Mouse (Mus musculus) myocyte (in vitro differentiated cells): Measurements from ENCODE around the gene Ern1. TPM values are rescaled to one million over a fixed set of nuclear protein-coding genes. Genes with fewer than 3 reads are reported as not detected.
A peak's percentile ranks its signal among the peaks of the same experiment; 100 is the strongest.

Source experiments
- H3K27me3 ChIP-seq: one replicate; pipeline ENCODE4 v1.6.1; 2011; ENCODE audit not compliant: control insufficient read depth, insufficient read depth, insufficient read length
- H3K36me3 ChIP-seq: one replicate; pipeline ENCODE4 v1.6.1; 2011; ENCODE audit not compliant: control insufficient read depth, insufficient read depth
- H3K4me2 ChIP-seq: one replicate; pipeline ENCODE4 v1.6.1; 2011; ENCODE audit warnings: low read depth, control low read depth
- H3K4me3 ChIP-seq: one replicate; pipeline ENCODE4 v1.5.1; 2011; ENCODE audit warnings: mild to moderate bottlenecking, control low read depth, moderate library complexity
- H3K79me2 ChIP-seq: one replicate; pipeline ENCODE4 v1.6.1; 2011; ENCODE audit not compliant: control insufficient read depth, insufficient read depth
- H3ac ChIP-seq: one replicate; pipeline ENCODE4 v1.6.1; 2011; ENCODE audit not compliant: control insufficient read depth, insufficient read length
- CEBPB ChIP-seq: IDR thresholded peaks from 2 replicates; pipeline ENCODE4 v1.6.1; 2011; ENCODE audit warnings: mild to moderate bottlenecking, moderate library complexity; ENCODE audit not compliant: poor library complexity, insufficient read depth, severe bottlenecking
- E2F4 ChIP-seq: IDR thresholded peaks from one replicate; pipeline ENCODE4 v1.6.1; 2011; ENCODE audit warnings: mild to moderate bottlenecking, control low read depth, moderate library complexity; ENCODE audit not compliant: insufficient read depth
- MAX ChIP-seq: IDR thresholded peaks from one replicate; pipeline ENCODE4 v1.6.1; 2011; ENCODE audit warnings: low read depth, mild to moderate bottlenecking, control low read depth
- MYOD1 ChIP-seq, 3 experiments: IDR thresholded peaks; one replicate each; pipeline ENCODE4 v1.6.1; 2011; ENCODE audit warnings: control low read depth in 2 of 3, low read depth in 2 of 3, mild to moderate bottlenecking in 2 of 3, moderate library complexity in 1 of 3; ENCODE audit not compliant: insufficient read length in 2 of 3, control insufficient read depth in 1 of 3
- MYOG ChIP-seq, 3 experiments: IDR thresholded peaks; one replicate each; pipeline ENCODE4 v1.6.1; 2011; ENCODE audit warnings: control low read depth in 2 of 3, low read depth in 2 of 3, mild to moderate bottlenecking in 2 of 3; ENCODE audit not compliant: insufficient read length in 2 of 3, control insufficient read depth in 1 of 3, insufficient read depth in 1 of 3
- POLR2A ChIP-seq: IDR thresholded peaks from one replicate; pipeline ENCODE4 v1.6.1; 2011; ENCODE audit warnings: low read depth, mild to moderate bottlenecking, control low read depth, moderate library complexity; ENCODE audit not compliant: insufficient read length
- POLR2AphosphoS2 ChIP-seq: IDR thresholded peaks from one replicate; pipeline ENCODE4 v1.6.1; 2011; ENCODE audit warnings: low read depth, control low read depth; ENCODE audit not compliant: insufficient read length
- REST ChIP-seq: IDR thresholded peaks from one replicate; pipeline ENCODE4 v1.6.1; 2011; ENCODE audit warnings: mild to moderate bottlenecking, control low read depth, moderate library complexity; ENCODE audit not compliant: insufficient read depth, insufficient read length
- SRF ChIP-seq: IDR thresholded peaks from one replicate; pipeline ENCODE4 v1.6.1; 2011; ENCODE audit warnings: low read depth; ENCODE audit not compliant: control insufficient read depth, insufficient read length
- TCF12 ChIP-seq: IDR thresholded peaks from one replicate; pipeline ENCODE4 v1.6.1; 2011; ENCODE audit warnings: mild to moderate bottlenecking, control low read depth; ENCODE audit not compliant: poor library complexity, insufficient read depth, severe bottlenecking
- TCF3 ChIP-seq: IDR thresholded peaks from one replicate; pipeline ENCODE4 v1.6.1; 2011; ENCODE audit warnings: low read depth, control low read depth; ENCODE audit not compliant: insufficient read length
- USF1 ChIP-seq: IDR thresholded peaks from one replicate; pipeline ENCODE4 v1.6.1; 2011; ENCODE audit warnings: low read depth, mild to moderate bottlenecking, control low read depth, moderate library complexity
- polyA plus RNA-seq: library from polyadenylated mRNA; unstranded; fragments of >200 nt; fragmentation: generic; extraction: Trizol; gene quantifications from one replicate; pipeline ENCODE4 v1.2.1, GENCODE M21; 2012; ENCODE audit warnings: missing spikeins

Ern1 gene
- 20.4 TPM for polyA plus RNA-seq

GRCm38 (mm10) chr11:106487733-106488115 is at the start of gene Ern1:
TSS of gene Ern1 (minus strand) at chr11:106487852.
- H3K27me3 ChIP-seq, result no peaks in the 10 kb centered on the region
- TF ChIP-seq TCF3, result no peak
- TF ChIP-seq REST, result peak; percentile 34
- peak; percentile 98 for TF ChIP-seq POLR2AphosphoS2
- no peak for TF ChIP-seq E2F4
- peak; percentile 74 for TF ChIP-seq SRF
- peak; percentile 98 for TF ChIP-seq POLR2A
- TF ChIP-seq MYOG (IDR thresholded peaks at IDR 0.05; ENCODE audit: control insufficient read depth in 1 of 3, insufficient read depth in 1 of 3, insufficient read length in 2 of 3, low read depth in 2 of 3), result peak in 1 of 3 experiments; percentile 39
- H3K36me3 ChIP-seq, result no peaks in the 10 kb centered on the region
- peaks cover 42% of the 10 kb centered on the region for H3K79me2 ChIP-seq
- H3K4me2 ChIP-seq, result peak within 1 kb of the TSS; percentile 83
- H3ac ChIP-seq, result peak within 1 kb of the TSS; percentile 96
- H3K4me3 ChIP-seq, result peak within 1 kb of the TSS; percentile 61

- TF ChIP-seq REST, result no peak
- no peak for TF ChIP-seq MAX
- TF ChIP-seq MYOD1 (IDR thresholded peaks at IDR 0.05; ENCODE audit: control insufficient read depth in 1 of 3, insufficient read length in 2 of 3, low read depth in 2 of 3), result no peak
- no peak for TF ChIP-seq SRF
- no peak for TF ChIP-seq POLR2AphosphoS2
- no peak for TF ChIP-seq MYOG (IDR thresholded peaks at IDR 0.05; ENCODE audit: control insufficient read depth in 1 of 3, insufficient read depth in 1 of 3, insufficient read length in 2 of 3, low read depth in 2 of 3)
- no peak for TF ChIP-seq POLR2A
- TF ChIP-seq USF1, result no peak
- TF ChIP-seq CEBPB, result no peak
- no peaks in the 10 kb centered on the region for H3K27me3 ChIP-seq
- H3K4me3 ChIP-seq, result no peak overlapping the region
- no peak overlapping the region for H3ac ChIP-seq
- H3K79me2 ChIP-seq, result no peaks in the 10 kb centered on the region
- no peak overlapping the region for H3K4me2 ChIP-seq
- peaks cover 4% of the 10 kb centered on the region for H3K36me3 ChIP-seq
Observed at GRCm38 (mm10) chr11:106536253-106536912, 48.7 kb upstream of the Ern1 start.

- H3K36me3 ChIP-seq, result peaks cover 4% of the 10 kb centered on the region
- H3K27me3 ChIP-seq, result no peaks in the 10 kb centered on the region
- no peak overlapping the region for H3K4me2 ChIP-seq
- TF ChIP-seq TCF3 (no peak), CEBPB (no peak), REST (no peak), SRF (no peak)
- H3K79me2 ChIP-seq, result no peaks in the 10 kb centered on the region
- H3ac ChIP-seq, result no peak overlapping the region
- H3K4me3 ChIP-seq, result no peak overlapping the region
Observed at GRCm38 (mm10) chr11:106535660-106536252, 48.1 kb upstream of the Ern1 start.

- TF ChIP-seq MAX (no peak), POLR2AphosphoS2 (no peak), POLR2A (no peak), MYOD1 (IDR thresholded peaks at IDR 0.05; ENCODE audit: control insufficient read depth in 1 of 3, insufficient read length in 2 of 3, low read depth in 2 of 3) (no peak), SRF (no peak), TCF12 (no peak), USF1 (no peak), REST (no peak), MYOG (IDR thresholded peaks at IDR 0.05; ENCODE audit: control insufficient read depth in 1 of 3, insufficient read depth in 1 of 3, insufficient read length in 2 of 3, low read depth in 2 of 3) (no peak), CEBPB (no peak), TCF3 (no peak), E2F4 (no peak)
- Histone ChIP-seq H3K36me3 (peaks cover 4% of the 10 kb centered on the region), H3K79me2 (no peaks in the 10 kb centered on the region), H3K4me3 (no peak overlapping the region), H3K4me2 (no peak overlapping the region), H3K27me3 (no peaks in the 10 kb centered on the region), H3ac (no peak overlapping the region)
Observed at GRCm38 (mm10) chr11:106532248-106532790, 44.7 kb upstream of the Ern1 start.

GRCm38 (mm10) chr11:106529786-106530185 is 42.1 kb upstream of the Ern1 start:
- H3K4me3 ChIP-seq, result no peak overlapping the region
- H3ac ChIP-seq, result no peak overlapping the region
- no peak for TF ChIP-seq TCF12
- no peak for TF ChIP-seq REST
- TF ChIP-seq MYOG (IDR thresholded peaks at IDR 0.05; ENCODE audit: control insufficient read depth in 1 of 3, insufficient read depth in 1 of 3, insufficient read length in 2 of 3, low read depth in 2 of 3), result no peak
- no peak for TF ChIP-seq CEBPB
- no peak for TF ChIP-seq MYOD1 (IDR thresholded peaks at IDR 0.05; ENCODE audit: control insufficient read depth in 1 of 3, insufficient read length in 2 of 3, low read depth in 2 of 3)
- no peak for TF ChIP-seq SRF
- TF ChIP-seq POLR2A, result no peak
- no peak for TF ChIP-seq USF1
- TF ChIP-seq TCF3, result no peak
- no peak for TF ChIP-seq MAX
- H3K36me3 ChIP-seq, result peaks cover 4% of the 10 kb centered on the region
- no peaks in the 10 kb centered on the region for H3K27me3 ChIP-seq
- no peaks in the 10 kb centered on the region for H3K79me2 ChIP-seq
- no peak overlapping the region for H3K4me2 ChIP-seq
